Mouse (Mus musculus) forebrain, embryonic 10.5 days (tissue): ENCODE results near the gene Hoxd11. TPM values are rescaled to one million over a fixed set of nuclear protein-coding genes. Genes with fewer than 3 reads are reported as not detected.
A peak's percentile ranks its signal among the peaks of the same experiment; 100 is the strongest.

Experiments used
- DNase-seq: peaks from one replicate; pipeline ENCODE4 v3.0.0-alpha.2; 2017; ENCODE audit warnings: low spot score; ENCODE audit errors: extremely low spot score
- H3K27ac ChIP-seq: fragments of 300-500 bp; sonication (generic); 2 replicates; pipeline ENCODE4 v1.5.1; 2016; ENCODE audit warnings: mild to moderate bottlenecking
- H3K27me3 ChIP-seq: fragments of 300-500 bp; sonication (generic); 2 replicates; pipeline ENCODE4 v1.6.1; 2016; ENCODE audit warnings: mild to moderate bottlenecking; ENCODE audit not compliant: poor library complexity, severe bottlenecking
- H3K36me3 ChIP-seq: fragments of 300-500 bp; sonication (generic); replicated peaks from 2 replicates; pipeline ENCODE4 v1.6.1; 2016; ENCODE audit warnings: mild to moderate bottlenecking, moderate library complexity
- H3K4me1 ChIP-seq: fragments of 300-500 bp; sonication (generic); 2 replicates; pipeline ENCODE4 v1.6.1; 2016
- H3K4me3 ChIP-seq: fragments of 300-500 bp; sonication (generic); 2 replicates; pipeline ENCODE4 v1.5.1; 2016; ENCODE audit warnings: mild to moderate bottlenecking, moderate library complexity
- H3K9me3 ChIP-seq: fragments of 300-500 bp; sonication (generic); 2 replicates; pipeline ENCODE4 v1.6.1; 2016; ENCODE audit warnings: mild to moderate bottlenecking, moderate library complexity
- WGBS: fragments of 180-500 bp; shearing (Covaris S2); methylation state at CpG from one replicate; pipeline ENCODE4 v1.1.7; 2016; 5-methylcytosine and 5-hydroxymethylcytosine counted together
- polyA plus RNA-seq: library from polyadenylated mRNA; unstranded; fragments of >200 nt; fragmentation: Nextera tagmentation; extraction: Ambion mirVana; gene quantifications from 2 replicates; pipeline ENCODE4 v1.2.1, GENCODE M21; 2016

Gene Hoxd11
- polyA plus RNA-seq, 1 experiment from 2014 or later: not detected

- Histone ChIP-seq H3K27ac (no peak overlapping the region), H3K9me3 (no peaks in the 10 kb centered on the region), H3K4me3 (no peak overlapping the region), H3K36me3 (no peaks in the 10 kb centered on the region), H3K27me3 (peaks cover 100% of the 10 kb centered on the region), H3K4me1 (peaks cover 13% of the 10 kb centered on the region)
- DNase-seq: peak; percentile 16
- 2% methylated on average over 18 of the region's 18 CpGs for WGBS
Measured at GRCm38 (mm10) chr2:74714156-74714789, 34.9 kb downstream of the Hoxd11 start.

GRCm38 (mm10) chr2:74714881-74715280 is 35.5 kb downstream of the Hoxd11 start:
- no peaks in the 10 kb centered on the region for H3K36me3 ChIP-seq
- under 1% methylated on average over 14 of the region's 14 CpGs for WGBS
- no peaks in the 10 kb centered on the region for H3K9me3 ChIP-seq
- peaks cover 13% of the 10 kb centered on the region for H3K4me1 ChIP-seq
- no peak overlapping the region for H3K27ac ChIP-seq
- DNase-seq: peak; percentile 34
- no peak overlapping the region for H3K4me3 ChIP-seq
- peaks cover 100% of the 10 kb centered on the region for H3K27me3 ChIP-seq

- H3K27me3 ChIP-seq: peaks cover 100% of the 10 kb centered on the region
- no peaks in the 10 kb centered on the region for H3K9me3 ChIP-seq
- WGBS: 4% methylated on average over 26 of the region's 26 CpGs
- H3K36me3 ChIP-seq: no peaks in the 10 kb centered on the region
- H3K4me3 ChIP-seq: peak overlapping the region; percentile 39
- peaks cover 13% of the 10 kb centered on the region for H3K4me1 ChIP-seq
- no peak overlapping the region for H3K27ac ChIP-seq
- peak; percentile 89 for DNase-seq
Measured at GRCm38 (mm10) chr2:74715504-74716241, 36.3 kb downstream of the Hoxd11 start.

- WGBS: 6% methylated on average over 2 of the region's 2 CpGs
- Histone ChIP-seq H3K27me3 (peaks cover 100% of the 10 kb centered on the region), H3K9me3 (no peaks in the 10 kb centered on the region), H3K36me3 (no peaks in the 10 kb centered on the region), H3K4me1 (peaks cover 5% of the 10 kb centered on the region; the same call in 1 of the 2 replicates), H3K27ac (no peak overlapping the region), H3K4me3 (no peak overlapping the region)
- no peak for DNase-seq
Measured at GRCm38 (mm10) chr2:74720384-74720783, 41.0 kb downstream of the Hoxd11 start.

GRCm38 (mm10) chr2:74720955-74721491 is 41.7 kb downstream of the Hoxd11 start:
- H3K9me3 ChIP-seq: no peaks in the 10 kb centered on the region
- 3% methylated on average over 5 of the region's 5 CpGs for WGBS
- no peak for DNase-seq

GRCm38 (mm10) chr2:74721882-74722281 is 42.5 kb downstream of the Hoxd11 start:
- 5% methylated on average over 6 of the region's 6 CpGs for WGBS
- Histone ChIP-seq H3K4me3 (no peak overlapping the region), H3K9me3 (no peaks in the 10 kb centered on the region), H3K27ac (no peak overlapping the region), H3K4me1 (no peaks in the 10 kb centered on the region), H3K27me3 (peaks cover 100% of the 10 kb centered on the region), H3K36me3 (no peaks in the 10 kb centered on the region)
- no peak for DNase-seq

More at GRCm38 (mm10) chr2:74720955-74721491, 41.7 kb downstream of the Hoxd11 start:
- Histone ChIP-seq H3K36me3 (no peaks in the 10 kb centered on the region), H3K27me3 (peaks cover 100% of the 10 kb centered on the region), H3K4me1 (peaks cover 2% of the 10 kb centered on the region; the same call in 1 of the 2 replicates), H3K27ac (no peak overlapping the region), H3K4me3 (no peak overlapping the region)

- no peak overlapping the region for H3K4me3 ChIP-seq
- H3K36me3 ChIP-seq: no peaks in the 10 kb centered on the region
- DNase-seq: peak; percentile 31
- no peak overlapping the region for H3K27ac ChIP-seq
- peaks cover 7% of the 10 kb centered on the region for H3K4me1 ChIP-seq
- WGBS: 1% methylated on average over 8 of the region's 8 CpGs
- H3K27me3 ChIP-seq: peaks cover 100% of the 10 kb centered on the region
- no peaks in the 10 kb centered on the region for H3K9me3 ChIP-seq
Measured at GRCm38 (mm10) chr2:74722949-74723348, 43.6 kb downstream of the Hoxd11 start.

GRCm38 (mm10) chr2:74724244-74725015 is 45.1 kb downstream of the Hoxd11 start:
- peak; percentile 32 for DNase-seq
- 7% methylated on average over 7 of the region's 7 CpGs for WGBS
- Histone ChIP-seq H3K4me3 (no peak overlapping the region), H3K9me3 (no peaks in the 10 kb centered on the region), H3K27me3 (peaks cover 100% of the 10 kb centered on the region), H3K4me1 (peaks cover 7% of the 10 kb centered on the region), H3K27ac (no peak overlapping the region), H3K36me3 (no peaks in the 10 kb centered on the region)

- peaks cover 100% of the 10 kb centered on the region for H3K27me3 ChIP-seq
- H3K4me3 ChIP-seq: no peak overlapping the region
- peak; percentile 45 for DNase-seq
- WGBS: under 1% methylated on average over 17 of the region's 17 CpGs
- H3K36me3 ChIP-seq: no peaks in the 10 kb centered on the region
- no peaks in the 10 kb centered on the region for H3K9me3 ChIP-seq
- no peak overlapping the region for H3K27ac ChIP-seq
- peaks cover 7% of the 10 kb centered on the region for H3K4me1 ChIP-seq
Measured at GRCm38 (mm10) chr2:74725171-74725570, 45.8 kb downstream of the Hoxd11 start.

- Histone ChIP-seq H3K27ac (no peak within 1 kb of the TSS), H3K27me3 (peaks cover 100% of the 10 kb centered on the region), H3K4me3 (peak within 1 kb of the TSS; percentile 36), H3K36me3 (no peaks in the 10 kb centered on the region), H3K9me3 (no peaks in the 10 kb centered on the region), H3K4me1 (peaks cover 7% of the 10 kb centered on the region)
- 3% methylated on average over 5 of the region's 5 CpGs for WGBS
- peak; percentile 34 for DNase-seq
Measured at GRCm38 (mm10) chr2:74726551-74726950, 47.2 kb downstream of the Hoxd11 start, which contains the start of gene Gm28230. Gm28230 (plus strand) TSS chr2:74726728.

- Histone ChIP-seq H3K36me3 (no peaks in the 10 kb centered on the region), H3K4me1 (peaks cover 7% of the 10 kb centered on the region), H3K9me3 (no peaks in the 10 kb centered on the region), H3K27ac (no peak overlapping the region), H3K27me3 (peaks cover 100% of the 10 kb centered on the region), H3K4me3 (peak overlapping the region; percentile 36)
- WGBS: under 1% methylated on average over 43 of the region's 43 CpGs
- DNase-seq: peak; percentile 40
Measured at GRCm38 (mm10) chr2:74726973-74727639, 47.7 kb downstream of the Hoxd11 start.
